Mouse (Mus musculus) gastrocnemius, postnatal 10 days (tissue): ENCODE measurements around the gene Flrt2. TPM values are rescaled to one million over a fixed set of nuclear protein-coding genes. Genes with fewer than 3 reads are reported as not detected.
"Not testable (repeated sequence)": the region's sequence is repeated elsewhere in the genome, so short reads cannot be mapped to it uniquely, and the experiment has no call there.

ENCODE experiments used
- DNase-seq: peaks from one replicate; pipeline ENCODE4 v3.0.0; 2021; ENCODE audit warnings: mixed read lengths
- long read RNA-seq, 2 experiments: library from polyadenylated mRNA; stranded (forward); transcript quantifications; one replicate each; pipeline ENCODE4 v2.0.0; 2021
- total RNA-seq, 2 experiments: library from RNA; stranded (reverse); gene quantifications; 2 replicates each; pipeline ENCODE4 v1.2.3; 2021

Flrt2 gene
- 10 to 100 TPM; 13.6 to 19.0 TPM for total RNA-seq
- long read RNA-seq, experiment 1, partial matches to known transcripts = 0 of 2 reads
- long read RNA-seq, experiment 1, other reads (novel, unspliced or antisense) = 1 of 2 reads
- long read RNA-seq, experiment 2, partial matches to known transcripts = 0 of 6 reads
- long read RNA-seq, experiment 2, other reads (novel, unspliced or antisense) = 2 of 6 reads

GRCm38 (mm10) chr12:95691961-95692767, at the start of gene Flrt2:
Flrt2 (plus strand) TSS chr12:95692226.
- DNase-seq = peak; percentile 43

- no peak for DNase-seq
Observed at GRCm38 (mm10) chr12:95642226-95642625, 49.8 kb upstream of the Flrt2 start.

- not testable (repeated sequence) for DNase-seq
Observed at GRCm38 (mm10) chr12:95647179-95647578, 44.8 kb upstream of the Flrt2 start.

- DNase-seq = no peak
Observed at GRCm38 (mm10) chr12:95652172-95653156, 39.6 kb upstream of the Flrt2 start.

- DNase-seq = no peak
Observed at GRCm38 (mm10) chr12:95656594-95656993, 35.4 kb upstream of the Flrt2 start.

- no peak for DNase-seq
Observed at GRCm38 (mm10) chr12:95667296-95667695, 24.7 kb upstream of the Flrt2 start.

GRCm38 (mm10) chr12:95675711-95676110, 16.3 kb upstream of the Flrt2 start:
- DNase-seq = no peak

- no peak for DNase-seq
Observed at GRCm38 (mm10) chr12:95690819-95691218, 1.2 kb upstream of the Flrt2 start.

GRCm38 (mm10) chr12:95692948-95693650, 1.1 kb downstream of the Flrt2 start:
- peak; percentile 10 for DNase-seq

GRCm38 (mm10) chr12:95693651-95694471, 1.8 kb downstream of the Flrt2 start:
- DNase-seq = peak; percentile 38

GRCm38 (mm10) chr12:95694507-95694906, 2.5 kb downstream of the Flrt2 start:
- DNase-seq = no peak

GRCm38 (mm10) chr12:95694991-95695833, 3.2 kb downstream of the Flrt2 start:
- peak; percentile 72 for DNase-seq

GRCm38 (mm10) chr12:95695834-95696521, 4.0 kb downstream of the Flrt2 start:
- DNase-seq = no peak

- DNase-seq = peak; percentile 8
Observed at GRCm38 (mm10) chr12:95696522-95697025, 4.5 kb downstream of the Flrt2 start.

- no peak for DNase-seq
Observed at GRCm38 (mm10) chr12:95698556-95698955, 6.5 kb downstream of the Flrt2 start.

- DNase-seq = peak; percentile 57
Observed at GRCm38 (mm10) chr12:95700746-95701145, 8.7 kb downstream of the Flrt2 start.

- no peak for DNase-seq
Observed at GRCm38 (mm10) chr12:95701580-95701979, 9.6 kb downstream of the Flrt2 start.

- no peak for DNase-seq
Observed at GRCm38 (mm10) chr12:95705006-95705405, 13.0 kb downstream of the Flrt2 start.

GRCm38 (mm10) chr12:95723265-95723664, 31.2 kb downstream of the Flrt2 start:
- no peak for DNase-seq
